Mouse (Mus musculus) C3H10T1/2 (cell line): ENCODE results near the gene Scgb2b19. TPM values are rescaled to one million over a fixed set of nuclear protein-coding genes. Genes with fewer than 3 reads are reported as not detected.

Experiments used
- polyA plus RNA-seq, 2 experiments: library from polyadenylated mRNA; unstranded; fragments of >200 nt; fragmentation: generic; extraction: Trizol; gene quantifications; one replicate each; pipeline ENCODE4 v1.2.1; 2012; ENCODE audit warnings: missing spikeins in 2 of 2

Scgb2b19 gene
- polyA plus RNA-seq, result not detected

DNA sequence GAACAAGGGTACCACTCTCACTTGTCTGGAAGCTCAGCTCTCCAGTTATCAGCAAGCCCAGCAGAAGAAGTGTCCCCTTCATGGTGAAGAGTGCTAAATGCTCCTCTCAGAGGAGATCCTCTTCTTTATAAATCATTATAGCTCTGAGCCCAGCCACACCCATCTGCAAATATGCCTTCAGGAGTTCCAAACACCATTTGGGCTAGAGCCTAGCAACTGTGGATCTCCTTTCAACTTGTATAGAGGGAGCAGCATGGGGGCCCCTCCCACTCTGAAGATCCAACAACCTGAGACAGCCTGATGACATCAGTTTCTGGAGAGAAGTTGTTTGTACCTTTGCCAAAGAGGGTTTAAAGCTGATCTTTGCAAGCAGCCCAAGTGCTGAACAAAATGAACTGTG lies at the start of gene Scgb2b19:
TSS of gene Scgb2b19 (minus strand) at position 101 of the 400 bp plus-strand sequence.

GRCm38 (mm10) chr7:33286991-33287390 lies 6.9 kb upstream of the Scgb2b19 start, which contains the start of gene Scgb1b19:
TSS of gene Scgb1b19 (plus strand) at chr7:33287291.

Other genes with a start within 250 kb of the Scgb2b19 start
- not detected for gene Scgb2b17, start 223.8 kb downstream of the Scgb2b19 start, polyA plus RNA-seq
- gene Scgb1b17, start 216.9 kb downstream of the Scgb2b19 start, polyA plus RNA-seq, result not detected
- not detected for gene Scgb2b18, start 106.5 kb downstream of the Scgb2b19 start, polyA plus RNA-seq
- not detected for gene Scgb1b18, start 94.8 kb downstream of the Scgb2b19 start, polyA plus RNA-seq
- not detected for gene Scgb1b19, start 7.0 kb upstream of the Scgb2b19 start, polyA plus RNA-seq
- gene Scgb2b20, start 86.0 kb upstream of the Scgb2b19 start, polyA plus RNA-seq, result not detected
- not detected for gene Scgb1b20, start 92.9 kb upstream of the Scgb2b19 start, polyA plus RNA-seq
- gene Scgb2b21, start 240.1 kb upstream of the Scgb2b19 start, polyA plus RNA-seq, result not detected